Mouse (Mus musculus) thymus, postnatal 25 days (tissue): ENCODE results near the gene Itgad.
A peak's percentile ranks its signal among the peaks of the same experiment; 100 is the strongest.

Experiments
- DNase-seq: peaks from one replicate; pipeline ENCODE4 v3.0.0; 2022

Gene Itgad

DNA sequence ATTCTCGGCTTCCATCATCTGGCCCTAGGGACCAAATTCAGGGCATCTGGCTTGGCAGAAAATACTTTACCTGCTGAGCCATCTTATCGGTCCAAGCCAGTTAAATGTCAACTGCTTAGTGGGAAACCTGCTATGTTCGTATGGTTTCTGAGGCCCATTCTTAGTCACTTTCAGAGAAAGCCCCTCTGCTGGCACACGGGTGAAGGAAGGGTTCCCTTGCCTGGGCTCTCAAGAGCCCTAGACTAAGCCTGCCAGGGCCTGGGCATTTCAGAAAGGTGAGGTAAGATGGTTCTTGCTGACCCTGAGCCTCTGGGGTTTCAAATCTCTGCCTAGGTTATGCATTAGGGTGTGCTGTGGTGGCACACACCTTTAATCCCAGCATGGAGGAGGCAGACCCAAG is 91.4 kb downstream of the Itgad start:
- DNase-seq = no peak

DNA sequence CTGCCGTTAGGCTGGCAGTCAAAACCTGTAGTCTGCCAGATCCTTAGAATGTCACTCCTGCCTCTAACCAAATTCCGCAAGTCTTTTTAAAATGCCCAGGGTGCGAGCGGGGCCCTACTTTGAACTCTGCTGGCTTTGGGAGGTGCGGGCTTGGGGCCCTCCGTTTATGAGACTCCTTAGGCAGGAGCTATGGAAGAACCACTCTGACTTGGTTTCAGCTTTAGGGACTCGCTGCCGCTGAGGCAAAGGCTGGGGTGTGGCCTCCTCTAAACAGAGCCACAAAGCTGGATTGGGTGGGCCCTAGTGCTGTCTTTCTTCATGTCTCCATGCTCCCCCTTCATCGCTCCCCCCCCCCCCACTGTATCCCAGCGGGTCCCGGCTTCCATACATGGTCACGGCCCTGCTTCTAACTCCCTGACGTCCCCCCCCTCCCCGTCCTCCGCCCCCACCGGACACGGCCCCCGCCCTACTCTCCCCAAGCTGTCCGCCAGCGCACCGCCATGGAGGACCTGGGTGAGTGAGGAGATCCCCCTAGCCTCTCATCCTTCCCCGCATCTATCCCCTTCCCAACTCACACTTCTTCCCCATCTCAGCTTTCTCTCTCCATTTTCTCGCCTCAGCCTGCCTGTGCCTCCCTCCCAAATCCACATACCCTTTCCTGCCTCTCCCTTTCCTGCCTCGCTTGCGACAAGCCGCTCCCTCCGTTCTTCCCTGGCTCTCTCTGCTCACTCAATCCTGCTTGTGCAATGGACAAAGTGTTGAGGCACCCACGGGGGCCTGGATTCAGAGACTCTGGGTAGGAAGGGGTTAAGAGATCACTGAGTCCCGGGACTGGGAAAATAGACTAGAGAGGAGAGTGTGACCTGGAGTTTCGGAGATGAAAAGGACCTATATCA is 92.6 kb downstream of the Itgad start, which contains the start of gene Tgfb1i1:
Gene Tgfb1i1 (plus strand): TSS at position 317 of the 896 bp plus-strand sequence.
- DNase-seq = no peak

DNA sequence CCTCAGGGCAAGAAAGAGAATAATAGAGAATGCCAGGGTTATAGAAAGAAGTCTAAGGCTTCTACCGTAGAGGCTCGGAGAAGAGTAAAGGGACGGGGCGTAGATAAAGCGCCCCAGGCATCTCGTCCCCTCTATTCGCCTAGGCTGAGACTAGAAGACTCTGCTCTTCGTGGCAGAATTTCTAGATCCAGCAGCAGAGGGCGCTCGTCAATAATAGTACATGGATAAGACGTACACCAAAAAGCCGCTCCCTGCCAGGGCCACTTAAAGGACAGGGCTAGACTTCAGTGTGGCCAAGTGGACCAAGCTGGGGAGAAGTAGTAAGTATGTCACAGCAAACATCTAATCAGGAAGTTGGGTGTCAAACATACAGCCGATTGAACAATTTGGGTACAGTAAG is 93.3 kb downstream of the Itgad start:
- DNase-seq = peak; percentile 78

DNA sequence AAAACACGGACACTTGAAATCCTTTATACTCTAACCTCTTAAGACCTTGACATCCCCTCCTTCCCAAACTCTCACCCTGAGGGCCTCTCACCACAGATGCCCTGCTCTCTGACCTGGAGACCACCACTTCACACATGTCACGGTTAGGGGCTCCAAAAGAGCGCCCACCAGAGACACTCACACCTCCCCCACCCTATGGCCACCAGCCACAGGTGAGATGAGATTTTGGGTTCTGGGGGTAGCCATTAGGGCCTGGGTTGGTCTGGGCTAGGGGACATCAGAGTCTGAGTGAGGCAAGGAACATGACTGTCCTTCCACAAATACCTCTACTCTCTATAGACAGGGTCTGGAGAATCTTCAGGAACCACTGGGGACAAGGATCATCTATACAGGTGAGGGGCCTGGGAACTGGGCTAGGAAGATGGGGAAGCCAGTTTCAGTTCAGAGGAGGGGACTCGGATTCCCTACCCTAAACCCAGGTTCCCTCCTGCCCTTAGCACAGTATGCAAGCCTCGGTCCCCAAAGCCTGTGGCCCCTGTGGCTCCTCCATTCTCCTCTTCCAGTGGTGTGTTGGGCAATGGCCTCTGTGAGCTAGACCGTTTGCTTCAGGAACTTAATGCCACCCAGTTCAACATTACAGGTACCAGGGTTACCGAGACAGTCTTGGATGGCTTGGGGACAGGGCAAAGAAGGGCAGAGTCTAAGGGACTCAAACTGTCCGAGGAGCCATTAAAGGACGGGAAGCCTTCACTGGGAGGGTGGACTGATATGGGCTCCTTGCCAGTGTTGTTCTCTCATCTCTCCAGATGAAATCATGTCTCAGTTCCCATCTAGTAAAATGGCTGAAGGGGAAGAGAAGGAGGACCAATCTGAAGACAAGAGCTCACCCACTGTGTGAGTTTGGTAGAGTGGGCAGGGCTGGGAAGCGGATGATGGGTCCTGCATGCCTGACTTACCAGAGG is 94.2 kb downstream of the Itgad start:
- no peak for DNase-seq

DNA sequence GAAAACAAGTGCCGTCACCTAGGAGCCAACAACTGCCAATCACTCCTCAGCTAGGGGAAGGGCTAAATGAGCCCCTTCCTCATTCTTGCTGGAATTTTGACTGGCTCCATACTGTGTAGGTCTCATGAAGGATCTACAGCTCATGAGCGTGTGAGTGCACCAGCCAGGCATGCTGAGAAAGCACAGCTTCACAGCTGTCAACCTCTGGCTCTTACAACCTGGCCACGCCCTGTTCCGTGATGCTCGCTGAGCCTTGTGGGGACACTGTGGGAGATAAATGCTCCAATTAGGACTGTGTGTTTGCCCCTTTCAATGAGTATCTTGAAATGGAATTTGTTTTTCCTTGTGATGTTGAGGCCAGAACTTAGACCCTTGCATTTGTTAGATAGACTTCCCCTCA is 95.8 kb downstream of the Itgad start:
- no peak for DNase-seq

GRCm38 (mm10) chr7:128251946-128252345 is 97.8 kb downstream of the Itgad start:
- DNase-seq = peak; percentile 38

- DNase-seq = peak; percentile 93
Observed at GRCm38 (mm10) chr7:128252609-128253008, 98.4 kb downstream of the Itgad start.

GRCm38 (mm10) chr7:128254978-128255377 is 100.8 kb downstream of the Itgad start:
- no peak for DNase-seq

DNA sequence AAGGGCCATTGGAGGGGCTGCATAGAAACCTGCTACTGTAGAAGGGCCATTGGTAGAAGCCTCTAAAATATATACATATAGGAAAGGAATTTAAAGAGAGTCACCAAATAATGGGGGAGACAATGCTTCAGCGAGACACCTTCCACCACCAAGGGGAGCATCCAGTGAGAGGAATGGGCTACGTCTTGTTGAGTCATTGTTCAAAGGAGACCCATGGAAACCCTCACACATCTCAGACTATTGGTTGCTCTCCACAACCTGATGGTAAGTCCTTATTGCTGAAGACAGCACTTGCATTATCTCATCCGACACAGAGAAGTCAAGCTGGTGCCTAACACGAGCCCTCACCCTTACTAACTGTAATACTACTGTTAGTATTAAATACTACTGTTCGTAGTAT is 101.6 kb downstream of the Itgad start:
- DNase-seq = no peak

DNA sequence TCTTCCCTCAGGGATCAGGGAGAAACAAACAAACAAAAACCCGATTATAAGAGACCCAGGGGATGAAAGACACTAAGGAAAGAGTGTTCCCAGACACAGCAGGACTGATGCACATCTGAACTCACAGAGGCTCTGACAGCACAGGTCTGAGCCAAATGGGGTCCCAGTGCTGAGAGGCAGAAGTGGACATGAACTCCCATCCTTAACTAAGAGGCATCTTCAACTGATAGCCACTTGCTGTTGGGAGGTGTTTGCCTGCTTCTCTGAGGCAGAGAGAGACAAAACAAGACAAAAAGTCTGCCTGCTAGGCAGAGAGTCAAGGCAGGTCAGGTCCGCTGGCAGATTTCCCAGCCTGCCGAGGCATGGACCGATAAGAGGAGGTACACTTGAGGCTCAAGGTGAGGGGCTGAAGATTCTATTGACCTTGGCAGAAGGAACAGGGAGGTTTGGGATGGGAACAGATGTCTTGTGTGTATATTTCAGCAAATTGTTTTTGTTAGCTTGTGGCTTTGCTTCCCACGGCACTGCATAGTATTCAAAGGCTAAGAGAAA is 102.7 kb downstream of the Itgad start:
- DNase-seq = no peak

DNA sequence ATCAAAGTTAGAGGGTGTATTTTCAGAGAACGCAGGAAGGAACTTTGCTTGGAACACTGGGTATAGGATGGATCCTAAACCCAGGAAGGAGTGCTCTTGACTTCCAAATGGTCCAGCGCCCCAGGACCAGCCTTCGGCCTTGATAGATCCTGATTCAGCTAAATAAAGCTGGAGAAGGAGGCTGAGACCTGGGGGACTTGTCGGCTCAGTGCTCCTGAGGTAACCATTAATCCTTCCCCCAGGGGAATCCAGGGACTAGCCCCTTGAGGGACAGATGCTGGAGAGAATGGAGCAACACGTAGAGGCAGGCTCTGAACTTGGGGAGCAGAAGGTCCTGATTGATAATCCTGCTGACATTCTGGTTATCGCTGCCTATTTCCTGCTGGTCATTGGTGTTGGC is 111.2 kb downstream of the Itgad start, which contains the start of gene Slc5a2:
Gene Slc5a2 (plus strand): TSS at position 247 of the 400 bp plus-strand sequence.
- DNase-seq = no peak

- DNase-seq = no peak
Observed at GRCm38 (mm10) chr7:128266056-128266455, 111.9 kb downstream of the Itgad start.

GRCm38 (mm10) chr7:128267391-128267790 is 113.2 kb downstream of the Itgad start:
- DNase-seq = no peak

GRCm38 (mm10) chr7:128267813-128268212 is 113.6 kb downstream of the Itgad start:
- no peak for DNase-seq

- DNase-seq = no peak
Observed at GRCm38 (mm10) chr7:128270431-128270850, 116.3 kb downstream of the Itgad start.

DNA sequence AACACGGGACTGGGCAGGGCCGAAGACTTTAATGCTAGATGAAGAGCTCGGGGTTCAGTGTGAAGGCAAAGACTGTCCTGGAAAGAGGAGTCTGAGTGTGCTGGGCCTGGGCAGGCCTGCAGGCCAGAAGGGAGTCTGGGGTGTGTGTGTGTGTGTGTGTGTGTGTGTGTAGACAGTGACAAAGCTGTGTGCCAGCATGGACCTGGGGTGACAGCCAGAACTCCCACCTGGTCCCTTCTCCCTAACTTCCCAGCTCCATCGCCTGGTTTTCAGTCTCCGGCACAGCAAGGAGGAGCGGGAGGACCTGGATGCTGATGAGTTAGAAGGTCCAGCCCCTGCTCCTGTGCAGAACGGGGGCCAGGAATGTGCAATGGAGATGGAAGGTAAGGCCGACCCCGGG is 117.3 kb downstream of the Itgad start:
- DNase-seq = no peak
